Mouse (Mus musculus): Measurements from ENCODE around the gene Itga4. TPM values are rescaled to one million over a fixed set of nuclear protein-coding genes. Genes with fewer than 3 reads are reported as not detected.
A peak's percentile ranks its signal among the peaks of the same experiment; 100 is the strongest.

Itga4 gene
- polyA plus RNA-seq, 1 experiment from 2014 or later, result 5.4 TPM

GRCm38 (mm10) chr2:79368661-79369060, 113.4 kb downstream of the Itga4 start:
- no peak overlapping the region for H3K4me2 ChIP-seq (replicated peaks)
- H3K27me3 ChIP-seq, result no peaks in the 10 kb centered on the region
- peaks cover 9% of the 10 kb centered on the region for H3K4me1 ChIP-seq
- H3K4me3 ChIP-seq, result no peak overlapping the region
- no peak overlapping the region for H3K9ac ChIP-seq
- H3K36me3 ChIP-seq, result no peaks in the 10 kb centered on the region
- H3K27ac ChIP-seq, result no peak overlapping the region
- no peak for ATAC-seq (ENCODE audit: low FRiP score)
- 75% methylated on average over 12 of the region's 12 CpGs for WGBS
- no peaks in the 10 kb centered on the region for H3K9me3 ChIP-seq (replicated peaks)

GRCm38 (mm10) chr2:79369061-79369524, 113.9 kb downstream of the Itga4 start:
- H3K4me1 ChIP-seq, result peaks cover 9% of the 10 kb centered on the region
- H3K9me3 ChIP-seq (replicated peaks), result no peaks in the 10 kb centered on the region
- no peak overlapping the region for H3K27ac ChIP-seq
- H3K9ac ChIP-seq, result no peak overlapping the region
- H3K4me3 ChIP-seq, result no peak overlapping the region
- no peaks in the 10 kb centered on the region for H3K27me3 ChIP-seq
- 45% methylated on average over 7 of the region's 7 CpGs for WGBS
- H3K36me3 ChIP-seq, result no peaks in the 10 kb centered on the region
- no peak for ATAC-seq (ENCODE audit: low FRiP score)
- no peak overlapping the region for H3K4me2 ChIP-seq (replicated peaks)

- no peaks in the 10 kb centered on the region for H3K9me3 ChIP-seq (replicated peaks)
- no peak overlapping the region for H3K4me3 ChIP-seq
- no peak overlapping the region for H3K27ac ChIP-seq
- no peaks in the 10 kb centered on the region for H3K27me3 ChIP-seq
- H3K36me3 ChIP-seq, result no peaks in the 10 kb centered on the region
- H3K4me1 ChIP-seq, result peaks cover 9% of the 10 kb centered on the region
- 69% methylated on average over 4 of the region's 4 CpGs for WGBS
- ATAC-seq (ENCODE audit: low FRiP score), result peak; percentile 48; the same call in 1 of the 2 replicates
- no peak overlapping the region for H3K4me2 ChIP-seq (replicated peaks)
- no peak overlapping the region for H3K9ac ChIP-seq
Observed at GRCm38 (mm10) chr2:79369905-79370304, 114.7 kb downstream of the Itga4 start.

- H3K4me1 ChIP-seq, result peaks cover 9% of the 10 kb centered on the region
- no peak overlapping the region for H3K27ac ChIP-seq
- no peaks in the 10 kb centered on the region for H3K27me3 ChIP-seq
- no peaks in the 10 kb centered on the region for H3K9me3 ChIP-seq (replicated peaks)
- H3K36me3 ChIP-seq, result no peaks in the 10 kb centered on the region
- H3K4me3 ChIP-seq, result no peak overlapping the region
- no peak overlapping the region for H3K9ac ChIP-seq
- ATAC-seq (ENCODE audit: low FRiP score), result no peak
- 81% methylated on average over 9 of the region's 9 CpGs for WGBS
- H3K4me2 ChIP-seq (replicated peaks), result no peak overlapping the region
Observed at GRCm38 (mm10) chr2:79370711-79371312, 115.6 kb downstream of the Itga4 start.

GRCm38 (mm10) chr2:79371326-79372153, 116.3 kb downstream of the Itga4 start:
- Histone ChIP-seq H3K27ac (no peak overlapping the region), H3K9ac (no peak overlapping the region), H3K4me1 (peaks cover 9% of the 10 kb centered on the region), H3K36me3 (no peaks in the 10 kb centered on the region), H3K27me3 (no peaks in the 10 kb centered on the region), H3K4me2 (replicated peaks) (no peak overlapping the region), H3K4me3 (no peak overlapping the region), H3K9me3 (replicated peaks) (no peaks in the 10 kb centered on the region)
- WGBS, result 92% methylated on average over 7 of the region's 7 CpGs
- ATAC-seq (ENCODE audit: low FRiP score), result no peak

GRCm38 (mm10) chr2:79372154-79372467, 116.9 kb downstream of the Itga4 start:
- H3K27ac ChIP-seq, result no peak overlapping the region
- no peaks in the 10 kb centered on the region for H3K36me3 ChIP-seq
- WGBS, result 67% methylated on average over 2 of the region's 2 CpGs
- no peak overlapping the region for H3K4me2 ChIP-seq (replicated peaks)
- peaks cover 9% of the 10 kb centered on the region for H3K4me1 ChIP-seq
- ATAC-seq (ENCODE audit: low FRiP score), result no peak
- H3K27me3 ChIP-seq, result no peaks in the 10 kb centered on the region
- no peak overlapping the region for H3K4me3 ChIP-seq
- H3K9me3 ChIP-seq (replicated peaks), result no peaks in the 10 kb centered on the region
- H3K9ac ChIP-seq, result no peak overlapping the region

GRCm38 (mm10) chr2:79372486-79373200, 117.4 kb downstream of the Itga4 start:
- Histone ChIP-seq H3K27me3 (no peaks in the 10 kb centered on the region), H3K4me2 (replicated peaks) (no peak overlapping the region), H3K36me3 (no peaks in the 10 kb centered on the region), H3K9ac (no peak overlapping the region), H3K27ac (no peak overlapping the region), H3K4me1 (peaks cover 9% of the 10 kb centered on the region), H3K9me3 (replicated peaks) (no peaks in the 10 kb centered on the region), H3K4me3 (no peak overlapping the region)
- WGBS, result 41% methylated on average over 6 of the region's 6 CpGs
- ATAC-seq (ENCODE audit: low FRiP score), result 0 out of 2 replicates have a peak, but pooled peaks have one; percentile 46

- H3K27me3 ChIP-seq, result no peaks in the 10 kb centered on the region
- no peak overlapping the region for H3K9ac ChIP-seq
- no peak overlapping the region for H3K4me3 ChIP-seq
- no peak overlapping the region for H3K4me2 ChIP-seq (replicated peaks)
- WGBS, result 57% methylated on average over 8 of the region's 8 CpGs
- peak overlapping the region; percentile 44; the same call in 1 of the 2 replicates for H3K27ac ChIP-seq
- peak; percentile 24 for ATAC-seq (ENCODE audit: low FRiP score)
- peaks cover 12% of the 10 kb centered on the region for H3K4me1 ChIP-seq
- H3K36me3 ChIP-seq, result no peaks in the 10 kb centered on the region
- no peaks in the 10 kb centered on the region for H3K9me3 ChIP-seq (replicated peaks)
Observed at GRCm38 (mm10) chr2:79378346-79379086, 123.3 kb downstream of the Itga4 start.

- Histone ChIP-seq H3K27ac (no peak overlapping the region), H3K4me1 (peaks cover 12% of the 10 kb centered on the region), H3K4me2 (replicated peaks) (peak overlapping the region; percentile 24; the same call in 1 of the 2 replicates), H3K9ac (no peak overlapping the region), H3K36me3 (no peaks in the 10 kb centered on the region), H3K27me3 (no peaks in the 10 kb centered on the region), H3K9me3 (replicated peaks) (no peaks in the 10 kb centered on the region), H3K4me3 (no peak overlapping the region)
- ATAC-seq (ENCODE audit: low FRiP score), result peak; percentile 74
- WGBS, result 18% methylated on average over 12 of the region's 12 CpGs
Observed at GRCm38 (mm10) chr2:79379087-79380041, 124.1 kb downstream of the Itga4 start.

Data from hindbrain, embryonic 12.5 days (tissue).